Mouse (Mus musculus): ENCODE results near the gene Cd244a. TPM values are rescaled to one million over a fixed set of nuclear protein-coding genes. Genes with fewer than 3 reads are reported as not detected.

Cd244a gene
- polyA plus RNA-seq, 1 experiment from 2014 or later = not detected

GRCm38 (mm10) chr1:171566777-171567176, 7.8 kb downstream of the Cd244a start:
- in situ Hi-C loops (cut with MboI; ENCODE audit: low pct_unique_long_range_greater_than_20kb) = loop anchor here (5.0 kb wide), 1 partner anchor 39 kb away; no protein-coding TSS in a partner anchor
- ChIA-PET POLR2A (no interaction called here), CTCF (interaction anchor here (1.0 to 8.8 kb wide), 9 partner anchors 9 to 52 kb away, joined by 3 to 121 read pairs (median 19); partner anchors contain the start of gene Itln1)
- no peaks in the 10 kb centered on the region for H3K27me3 ChIP-seq
- peak; percentile 43 for TF ChIP-seq CTCF (IDR thresholded peaks at IDR 0.05)
- peak; percentile 33 for ATAC-seq
- DNase-seq (ENCODE audit: low read depth, low spot score) = no peak

DNA sequence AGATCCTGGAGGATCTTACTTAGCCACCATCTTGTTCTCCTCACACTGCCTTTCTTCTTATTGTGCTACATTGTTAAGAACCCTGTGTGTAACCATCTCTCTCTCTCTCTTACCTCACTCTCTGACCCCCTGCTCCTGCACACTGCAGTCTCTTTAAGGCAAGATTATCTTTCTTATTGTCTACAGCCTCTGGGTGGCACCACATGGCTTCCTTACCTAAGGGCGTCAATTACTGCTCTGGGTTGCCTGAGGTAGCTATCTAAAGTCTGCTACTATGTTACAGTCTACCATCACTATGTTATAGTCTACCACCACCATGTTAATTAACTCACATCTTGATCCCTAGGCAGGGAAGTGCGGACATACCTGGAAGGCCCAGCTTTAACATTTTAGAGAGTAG, 9.4 kb downstream of the Cd244a start:
- CTCF ChIA-PET = interaction anchor here (1.0 to 8.8 kb wide), 10 partner anchors 11 to 101 kb away, joined by 3 to 121 read pairs (median 8); partner anchors contain the start of gene Alyref2
- POLR2A ChIA-PET = interaction anchor here (0.6 to 1.1 kb wide), 2 partner anchors 27 to 90 kb away, joined by 3 to 4 read pairs; no protein-coding TSS in a partner anchor
- TF ChIP-seq CTCF (IDR thresholded peaks at IDR 0.05) = no peak
- DNase-seq (ENCODE audit: low read depth, low spot score) = no peak
- peak; percentile 6 for ATAC-seq
- H3K27me3 ChIP-seq = no peaks in the 10 kb centered on the region
- in situ Hi-C loops (cut with MboI; ENCODE audit: low pct_unique_long_range_greater_than_20kb) = loop anchor here (5.0 kb wide), 1 partner anchor 41 kb away; no protein-coding TSS in a partner anchor

- ChIA-PET POLR2A (no interaction called here), CTCF (interaction anchor here (0.7 to 5.6 kb wide), 3 partner anchors 11 to 65 kb away, joined by 3 to 36 read pairs (median 6); no protein-coding TSS in a partner anchor)
- no peak for TF ChIP-seq CTCF (IDR thresholded peaks at IDR 0.05)
- DNase-seq (ENCODE audit: low read depth, low spot score) (no peak), ATAC-seq (no peak)
- peaks cover 4% of the 10 kb centered on the region for H3K27me3 ChIP-seq
- in situ Hi-C loops (cut with MboI; ENCODE audit: low pct_unique_long_range_greater_than_20kb) = no loop called here
Observed at GRCm38 (mm10) chr1:171577168-171577567, 18.2 kb downstream of the Cd244a start.

DNA sequence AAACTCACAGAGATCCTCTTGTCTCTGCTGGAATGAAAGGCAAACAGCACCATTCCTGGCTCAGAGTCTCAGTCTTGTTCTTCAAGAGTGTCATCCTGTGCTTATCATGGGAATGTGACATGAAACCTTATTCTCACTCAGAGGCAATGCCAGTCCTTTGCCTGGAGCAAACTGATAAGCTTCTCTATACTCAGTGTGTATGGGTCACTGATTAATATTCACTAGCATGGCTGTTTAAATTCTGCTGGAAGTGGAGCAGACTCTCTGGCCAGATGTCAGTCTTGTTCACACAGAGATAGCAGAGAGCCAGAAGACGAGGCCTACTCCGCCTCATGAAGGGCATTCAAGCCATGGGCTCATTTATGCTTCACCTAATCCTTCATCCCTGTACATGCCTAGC, 25.6 kb downstream of the Cd244a start:
- in situ Hi-C loops (cut with MboI; ENCODE audit: low pct_unique_long_range_greater_than_20kb) = no loop called here
- DNase-seq (ENCODE audit: low read depth, low spot score) (no peak), ATAC-seq (no peak)
- POLR2A ChIA-PET = no interaction called here
- no peak for TF ChIP-seq CTCF (IDR thresholded peaks at IDR 0.05)
- CTCF ChIA-PET = no interaction called here
- no peaks in the 10 kb centered on the region for H3K27me3 ChIP-seq

GRCm38 (mm10) chr1:171604686-171605085, 45.7 kb downstream of the Cd244a start:
- peaks cover 10% of the 10 kb centered on the region for H3K27me3 ChIP-seq
- TF ChIP-seq CTCF (IDR thresholded peaks at IDR 0.05) = no peak
- in situ Hi-C loops (cut with MboI; ENCODE audit: low pct_unique_long_range_greater_than_20kb) = no loop called here
- CTCF ChIA-PET = no interaction called here
- ATAC-seq (no peak), DNase-seq (ENCODE audit: low read depth, low spot score) (no peak)
- POLR2A ChIA-PET = no interaction called here

DNA sequence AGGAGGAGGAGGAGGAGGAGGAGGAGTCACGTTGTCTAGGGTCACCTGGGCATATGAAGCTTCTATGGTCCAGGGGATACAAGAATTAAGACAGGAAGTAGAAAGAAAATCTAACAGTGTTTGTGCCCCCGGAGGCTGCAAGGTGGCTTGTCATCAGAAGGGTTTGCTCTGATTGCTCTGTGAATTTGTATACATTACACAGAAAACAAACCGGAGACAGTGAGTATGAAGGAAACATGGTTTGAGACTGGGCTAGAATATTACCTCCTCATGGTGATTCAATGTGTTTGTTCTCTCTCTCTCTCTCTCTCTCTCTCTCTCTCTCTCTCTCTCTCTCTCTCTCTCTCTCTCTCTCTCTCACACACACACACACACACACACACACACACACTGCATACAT, 47.7 kb downstream of the Cd244a start:
- H3K27me3 ChIP-seq = peaks cover 5% of the 10 kb centered on the region
- in situ Hi-C loops (cut with MboI; ENCODE audit: low pct_unique_long_range_greater_than_20kb) = no loop called here
- DNase-seq (ENCODE audit: low read depth, low spot score) = no peak
- ATAC-seq = no peak
- TF ChIP-seq CTCF (IDR thresholded peaks at IDR 0.05) = no peak
- ChIA-PET CTCF (no interaction called here), POLR2A (no interaction called here)

DNA sequence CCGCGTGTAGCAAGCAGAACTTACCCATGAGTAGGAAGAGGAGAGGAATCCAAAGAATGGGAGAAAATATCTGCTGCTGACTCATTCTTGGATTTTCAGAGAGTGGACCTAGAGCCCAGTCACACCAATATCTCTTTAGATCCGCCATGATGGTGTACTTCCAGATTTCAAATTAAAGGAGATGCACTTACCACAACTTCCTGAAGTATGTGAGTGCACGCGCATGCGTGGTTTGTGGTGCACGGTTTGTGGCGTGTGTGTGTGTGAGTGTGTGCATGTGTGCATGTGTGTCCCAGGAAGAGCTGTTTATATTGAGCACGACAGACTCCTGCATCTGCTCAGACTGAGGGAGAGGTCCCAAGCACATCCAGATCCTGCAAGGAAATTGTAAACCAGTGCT, 48.2 kb downstream of the Cd244a start, which contains the start of gene Ly9:
TSS of gene Ly9 (minus strand) at position 235 of the 400 bp plus-strand sequence.
- peaks cover 5% of the 10 kb centered on the region for H3K27me3 ChIP-seq
- POLR2A ChIA-PET = no interaction called here
- TF ChIP-seq CTCF (IDR thresholded peaks at IDR 0.05) = no peak
- CTCF ChIA-PET = no interaction called here
- no peak for ATAC-seq
- DNase-seq (ENCODE audit: low read depth, low spot score) = no peak
- in situ Hi-C loops (cut with MboI; ENCODE audit: low pct_unique_long_range_greater_than_20kb) = no loop called here

DNA sequence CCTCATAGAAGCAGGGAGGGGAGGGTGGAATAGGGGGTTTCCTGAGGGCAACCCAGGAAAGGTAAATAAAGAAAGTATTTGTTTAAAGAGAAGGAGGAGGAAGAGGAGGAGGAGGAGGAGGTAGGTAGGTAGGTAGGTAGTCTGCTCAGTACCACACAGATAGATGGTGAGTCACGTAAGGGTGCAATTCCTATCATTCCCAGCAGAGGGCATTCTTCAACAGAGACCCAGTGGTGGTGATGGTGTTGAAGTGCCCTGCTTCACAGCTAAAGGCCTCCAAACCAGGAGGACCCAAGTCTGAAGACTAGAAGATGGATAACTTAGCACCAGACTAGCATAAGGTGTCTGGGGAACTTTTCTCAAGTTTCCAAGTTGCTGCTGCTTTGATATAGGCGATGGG, 51.0 kb downstream of the Cd244a start:
- CTCF ChIA-PET = no interaction called here
- DNase-seq (ENCODE audit: low read depth, low spot score) (no peak), ATAC-seq (no peak)
- no peaks in the 10 kb centered on the region for H3K27me3 ChIP-seq
- POLR2A ChIA-PET = no interaction called here
- in situ Hi-C loops (cut with MboI; ENCODE audit: low pct_unique_long_range_greater_than_20kb) = no loop called here
- TF ChIP-seq CTCF (IDR thresholded peaks at IDR 0.05) = peak; percentile 8

DNA sequence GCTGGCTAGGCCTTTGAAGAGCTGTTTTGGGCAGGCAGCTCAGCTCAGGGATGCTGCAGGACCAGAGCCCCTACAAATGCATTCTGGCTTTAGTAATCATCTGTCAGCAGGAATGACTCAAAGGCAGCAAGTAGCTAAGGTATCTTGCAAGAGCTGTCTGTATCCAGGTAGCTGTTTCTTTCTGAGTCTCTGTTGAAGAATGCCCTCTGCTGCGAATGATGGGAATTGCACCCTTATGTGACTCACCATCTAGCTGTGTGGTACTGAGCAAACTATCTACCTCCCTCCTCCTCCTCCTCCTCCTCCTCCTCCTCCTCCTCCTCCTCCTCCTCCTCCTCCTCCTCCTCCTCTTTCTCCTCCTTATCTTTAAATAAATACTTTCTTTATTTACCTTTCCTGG, 51.8 kb downstream of the Cd244a start:
- no peaks in the 10 kb centered on the region for H3K27me3 ChIP-seq
- ATAC-seq (no peak), DNase-seq (ENCODE audit: low read depth, low spot score) (no peak)
- POLR2A ChIA-PET = no interaction called here
- CTCF ChIA-PET = no interaction called here
- in situ Hi-C loops (cut with MboI; ENCODE audit: low pct_unique_long_range_greater_than_20kb) = no loop called here
- no peak for TF ChIP-seq CTCF (IDR thresholded peaks at IDR 0.05)

GRCm38 (mm10) chr1:171613962-171614361, 55.0 kb downstream of the Cd244a start:
- ChIA-PET POLR2A (no interaction called here), CTCF (interaction anchor here (1.0 kb wide), 1 partner anchor 44 kb away, joined by 3 read pairs; no protein-coding TSS in a partner anchor)
- no peaks in the 10 kb centered on the region for H3K27me3 ChIP-seq
- DNase-seq (ENCODE audit: low read depth, low spot score) (no peak), ATAC-seq (no peak)
- in situ Hi-C loops (cut with MboI; ENCODE audit: low pct_unique_long_range_greater_than_20kb) = no loop called here
- TF ChIP-seq CTCF (IDR thresholded peaks at IDR 0.05) = peak; percentile 18

DNA sequence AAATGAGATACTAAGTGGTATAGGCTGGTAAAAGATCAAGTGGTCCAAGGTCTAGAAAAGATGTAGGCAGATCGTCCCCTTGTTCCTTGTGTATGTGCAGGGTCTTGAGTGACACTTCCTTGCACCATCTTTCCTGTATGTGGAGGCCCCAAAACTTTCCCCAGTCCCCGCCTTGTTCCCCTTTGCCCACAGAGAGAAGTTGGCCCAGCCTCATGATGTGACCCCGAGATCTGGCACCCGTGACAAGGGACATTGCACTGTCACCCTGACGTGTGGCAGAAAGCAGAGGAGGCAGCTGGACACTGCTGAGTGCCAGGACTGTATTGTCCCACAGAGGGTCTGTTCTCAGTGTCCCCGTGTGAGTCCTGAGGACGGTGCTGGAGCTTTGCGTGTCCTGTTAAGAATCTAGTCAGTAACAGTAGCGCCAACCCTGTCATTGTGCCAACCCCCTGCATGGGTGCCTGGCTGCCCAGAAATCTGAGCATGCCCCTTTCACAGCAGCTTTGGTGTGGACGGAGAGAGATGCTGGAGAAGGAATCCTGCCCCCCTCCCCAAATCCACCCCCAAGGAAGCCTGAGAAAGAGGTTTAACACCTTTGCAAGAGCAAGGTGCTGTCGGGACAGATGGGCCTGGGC, 58.0 kb downstream of the Cd244a start:
- no peak for ATAC-seq
- CTCF ChIA-PET = no interaction called here

More for the DNA sequence above, 58.0 kb downstream of the Cd244a start:
- in situ Hi-C loops (cut with MboI; ENCODE audit: low pct_unique_long_range_greater_than_20kb) = no loop called here
- DNase-seq (ENCODE audit: low read depth, low spot score) = no peak
- POLR2A ChIA-PET = no interaction called here
- H3K27me3 ChIP-seq = no peaks in the 10 kb centered on the region
- TF ChIP-seq CTCF (IDR thresholded peaks at IDR 0.05) = no peak

All from Patski (cell line).